Mouse (Mus musculus): Measurements from ENCODE around the gene Ppp1r21. TPM values are rescaled to one million over a fixed set of nuclear protein-coding genes. Genes with fewer than 3 reads are reported as not detected.
A peak's percentile ranks its signal among the peaks of the same experiment; 100 is the strongest.

Ppp1r21 gene
- total RNA-seq, 2 experiments from 2014 or later, result 77.3 to 79.5 TPM

- no peak for DNase-seq (ENCODE audit: extremely low spot score in 1 of 2, low spot score in 2 of 2)
- no peak overlapping the region for H3K4me3 ChIP-seq
- no peak for TF ChIP-seq CTCF (IDR thresholded peaks at IDR 0.05)
- intact Hi-C loops (cut with DNase I), result no loop called here
- peak overlapping the region; percentile 32 for H3K27ac ChIP-seq
These were observed 51.6 kb downstream of the Ppp1r21 start for GRCm38 (mm10) chr17:88581511-88582021.

GRCm38 (mm10) chr17:88582999-88583398 lies 53.1 kb downstream of the Ppp1r21 start:
- no peak for DNase-seq (ENCODE audit: extremely low spot score in 1 of 2, low spot score in 2 of 2)
- no peak for TF ChIP-seq CTCF (IDR thresholded peaks at IDR 0.05)
- no peak overlapping the region for H3K27ac ChIP-seq
- intact Hi-C loops (cut with DNase I), result no loop called here
- no peak overlapping the region for H3K4me3 ChIP-seq

- intact Hi-C loops (cut with DNase I), result no loop called here
- Histone ChIP-seq H3K27ac (no peak overlapping the region), H3K4me3 (no peak overlapping the region)
- no peak for DNase-seq (ENCODE audit: extremely low spot score in 1 of 2, low spot score in 2 of 2)
- TF ChIP-seq CTCF (IDR thresholded peaks at IDR 0.05), result no peak
These were observed 53.5 kb downstream of the Ppp1r21 start for GRCm38 (mm10) chr17:88583411-88583810.

- no peak for TF ChIP-seq CTCF (IDR thresholded peaks at IDR 0.05)
- Histone ChIP-seq H3K27ac (no peak overlapping the region), H3K4me3 (no peak overlapping the region)
- DNase-seq (ENCODE audit: extremely low spot score in 1 of 2, low spot score in 2 of 2), result no peak
- intact Hi-C loops (cut with DNase I), result no loop called here
These were observed 57.5 kb downstream of the Ppp1r21 start for GRCm38 (mm10) chr17:88587371-88587770.

GRCm38 (mm10) chr17:88588228-88588627 lies 58.3 kb downstream of the Ppp1r21 start:
- DNase-seq (ENCODE audit: extremely low spot score in 1 of 2, low spot score in 2 of 2), result no peak
- Histone ChIP-seq H3K4me3 (no peak overlapping the region), H3K27ac (no peak overlapping the region)
- intact Hi-C loops (cut with DNase I), result no loop called here
- TF ChIP-seq CTCF (IDR thresholded peaks at IDR 0.05), result no peak

- intact Hi-C loops (cut with DNase I), result no loop called here
These were observed 60.3 kb downstream of the Ppp1r21 start for GRCm38 (mm10) chr17:88590251-88590650.

GRCm38 (mm10) chr17:88595071-88595470 lies 65.2 kb downstream of the Ppp1r21 start:
- intact Hi-C loops (cut with DNase I), result no loop called here
- Histone ChIP-seq H3K27ac (no peak overlapping the region), H3K4me3 (no peak overlapping the region)
- TF ChIP-seq CTCF (IDR thresholded peaks at IDR 0.05), result no peak
- no peak for DNase-seq (ENCODE audit: extremely low spot score in 1 of 2, low spot score in 2 of 2)

More at GRCm38 (mm10) chr17:88590251-88590650, 60.3 kb downstream of the Ppp1r21 start:
- Histone ChIP-seq H3K4me3 (no peak overlapping the region), H3K27ac (no peak overlapping the region)
- DNase-seq (ENCODE audit: extremely low spot score in 1 of 2, low spot score in 2 of 2), result no peak
- TF ChIP-seq CTCF (IDR thresholded peaks at IDR 0.05), result no peak

- Histone ChIP-seq H3K4me3 (no peak overlapping the region), H3K27ac (no peak overlapping the region)
- no peak for TF ChIP-seq CTCF (IDR thresholded peaks at IDR 0.05)
- intact Hi-C loops (cut with DNase I), result loop anchor here (2.0 kb wide), 1 partner anchor 41 kb away; no protein-coding TSS in a partner anchor
- no peak for DNase-seq (ENCODE audit: extremely low spot score in 1 of 2, low spot score in 2 of 2)
These were observed 66.2 kb downstream of the Ppp1r21 start for GRCm38 (mm10) chr17:88596068-88596467.

GRCm38 (mm10) chr17:88596544-88597221 lies 66.8 kb downstream of the Ppp1r21 start:
- DNase-seq (ENCODE audit: extremely low spot score in 1 of 2, low spot score in 2 of 2), result peak; percentile 77
- intact Hi-C loops (cut with DNase I), result loop anchor here (2.0 kb wide), 1 partner anchor 40 kb away; no protein-coding TSS in a partner anchor
- no peak; the same call in 1 of the 2 replicates for TF ChIP-seq CTCF (IDR thresholded peaks at IDR 0.05)
- Histone ChIP-seq H3K4me3 (peak overlapping the region; percentile 64), H3K27ac (peak overlapping the region; percentile 82; the same call in 1 of the 2 replicates)

- DNase-seq (ENCODE audit: extremely low spot score in 1 of 2, low spot score in 2 of 2), result no peak
- intact Hi-C loops (cut with DNase I), result loop anchor here (2.0 kb wide), 1 partner anchor 39 kb away; no protein-coding TSS in a partner anchor
- Histone ChIP-seq H3K27ac (peak within 1 kb of the TSS; percentile 82), H3K4me3 (peak within 1 kb of the TSS; percentile 64)
- peak; percentile 72; the same call in 1 of the 2 replicates for TF ChIP-seq CTCF (IDR thresholded peaks at IDR 0.05)
These were observed 67.5 kb downstream of the Ppp1r21 start, which contains the start of gene Ston1 for GRCm38 (mm10) chr17:88597222-88598055. Gene Ston1, plus strand, starts transcription at chr17:88597684.

GRCm38 (mm10) chr17:88598056-88598420 lies 68.1 kb downstream of the Ppp1r21 start:
- Histone ChIP-seq H3K27ac (no peak overlapping the region), H3K4me3 (peak overlapping the region; percentile 64)
- intact Hi-C loops (cut with DNase I), result no loop called here
- DNase-seq (ENCODE audit: extremely low spot score in 1 of 2, low spot score in 2 of 2), result no peak
- TF ChIP-seq CTCF (IDR thresholded peaks at IDR 0.05), result no peak

Data from left cerebral cortex, adult 2 months (tissue).